Mouse (Mus musculus) right cerebral cortex, adult 18-20 months (tissue): Measurements from ENCODE around the gene Tyrobp.

Experiments used
- DNase-seq: peaks from one replicate; pipeline ENCODE4 v3.0.0; 2022; ENCODE audit warnings: mixed read lengths

The Tyrobp gene

DNA sequence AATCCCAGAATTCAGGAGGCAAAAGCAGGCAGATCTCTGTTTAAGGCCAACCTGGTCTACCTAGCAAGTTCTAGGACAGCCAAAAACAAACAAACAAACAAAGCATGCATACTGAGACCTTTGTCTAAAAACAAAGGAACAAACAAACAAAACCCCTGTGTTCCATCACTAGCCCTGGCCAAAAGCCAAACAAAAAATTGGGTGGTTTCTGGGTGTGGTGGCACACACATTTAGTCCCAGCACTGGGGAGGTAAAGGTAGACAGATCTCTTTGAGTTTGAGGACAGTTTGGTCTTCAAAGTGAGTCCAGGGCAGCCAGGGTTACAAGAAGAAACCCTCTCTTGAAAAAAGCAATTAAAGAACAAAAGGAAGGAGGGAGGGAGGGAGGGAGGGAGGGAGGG is 15.8 kb downstream of the Tyrobp start:
- no peak for DNase-seq

GRCm38 (mm10) chr7:30430191-30430590 is 16.6 kb downstream of the Tyrobp start:
- no peak for DNase-seq

DNA sequence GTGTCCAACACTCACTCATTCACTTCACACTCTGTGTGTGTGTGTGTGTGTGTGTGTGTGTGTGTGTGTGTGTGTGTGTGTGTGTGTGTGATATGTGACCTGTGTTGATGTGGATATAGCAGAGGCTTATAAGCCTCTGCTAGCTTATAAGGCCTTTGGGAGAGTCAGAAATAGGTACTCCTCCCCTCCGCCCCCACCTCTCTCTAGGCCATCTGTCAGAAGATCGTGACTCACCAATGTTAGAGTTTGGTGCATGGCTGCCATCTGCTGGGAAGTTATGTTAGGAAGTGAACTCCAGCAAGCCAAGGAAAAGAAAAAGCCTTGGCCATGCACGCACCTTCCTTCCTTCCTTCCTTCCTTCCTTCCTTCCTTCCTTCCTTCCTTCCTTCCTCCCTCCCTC is 18.2 kb downstream of the Tyrobp start:
- DNase-seq, result peak; percentile 93

DNA sequence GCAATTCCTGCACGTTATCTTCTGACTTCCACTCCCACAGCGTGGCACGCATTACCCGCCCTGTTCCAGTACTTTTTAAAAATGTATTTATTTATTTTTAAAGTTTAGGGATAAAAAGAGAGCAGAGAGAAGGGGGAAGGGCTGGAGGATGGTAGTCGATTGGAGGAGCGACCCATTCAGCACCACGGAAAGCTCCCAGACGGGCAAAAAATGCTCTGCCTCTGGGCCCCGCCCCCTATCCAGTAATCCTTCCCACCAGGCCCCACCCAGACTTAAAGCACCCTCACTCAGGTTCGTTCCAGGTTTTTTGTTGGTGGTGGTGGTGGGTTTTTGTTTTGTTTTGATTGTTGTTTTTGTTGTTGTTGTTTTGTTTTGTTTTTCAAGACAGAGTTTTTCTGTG is 20.7 kb downstream of the Tyrobp start:
- DNase-seq, result no peak

DNA sequence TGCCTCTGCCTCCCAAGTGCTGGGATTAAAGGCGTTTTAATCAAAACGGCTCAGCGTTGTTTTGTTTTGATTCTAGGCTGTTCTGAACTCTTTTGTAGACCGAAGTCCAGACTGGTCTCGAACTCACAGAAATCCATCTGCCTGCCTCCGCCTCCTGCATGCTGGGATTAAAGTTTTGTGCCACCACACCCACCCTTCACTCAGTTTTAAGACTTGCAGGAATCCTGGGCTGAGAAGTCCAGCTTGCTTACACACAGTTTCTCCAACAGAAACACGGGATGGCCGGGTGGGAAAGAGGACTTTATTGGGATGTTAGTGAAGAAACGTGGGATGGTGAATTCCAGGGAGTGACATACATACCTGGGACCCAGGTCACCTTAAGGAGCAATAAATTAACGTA is 21.1 kb downstream of the Tyrobp start:
- DNase-seq, result no peak

GRCm38 (mm10) chr7:30435156-30435555 is 21.6 kb downstream of the Tyrobp start:
- DNase-seq, result no peak

DNA sequence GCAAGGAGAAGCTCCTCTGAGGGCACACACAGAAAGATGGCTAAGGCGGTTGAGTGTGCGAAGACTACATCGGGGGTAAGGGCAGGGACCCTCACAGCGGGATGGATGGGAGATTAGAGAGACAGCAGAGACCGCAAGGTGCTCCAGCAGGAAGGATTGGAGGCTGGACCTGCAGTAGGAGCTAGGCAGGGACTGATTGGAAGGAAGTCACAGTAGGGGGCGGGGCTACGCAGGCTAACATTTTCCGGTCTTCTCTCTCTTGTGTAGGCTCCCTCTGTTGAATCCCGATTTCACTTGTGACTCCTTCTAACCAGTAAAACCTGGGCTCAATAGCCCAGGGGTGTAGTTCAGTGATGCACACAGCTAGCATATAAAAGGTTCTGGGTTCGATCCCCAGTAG is 23.3 kb downstream of the Tyrobp start:
- no peak for DNase-seq

DNA sequence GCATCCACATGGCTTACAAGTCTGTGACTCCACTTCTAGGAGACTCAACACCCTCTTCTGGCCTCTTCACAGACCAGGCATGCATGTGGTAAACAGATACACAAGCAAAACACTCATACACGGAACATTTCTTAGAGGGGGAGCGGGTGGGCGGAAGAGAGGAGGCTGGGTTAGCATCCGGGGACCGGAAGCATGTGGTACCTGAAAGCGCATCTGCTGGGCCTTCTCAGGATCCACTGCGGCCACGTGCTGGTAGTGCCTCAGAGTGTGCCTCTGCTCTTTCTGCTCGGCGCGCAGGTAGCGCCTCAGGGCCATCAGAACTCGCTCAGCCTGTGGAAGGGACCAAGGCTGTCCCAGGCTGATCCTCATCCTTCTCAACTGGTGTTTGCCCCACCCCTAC is 26.2 kb downstream of the Tyrobp start:
- DNase-seq, result no peak

DNA sequence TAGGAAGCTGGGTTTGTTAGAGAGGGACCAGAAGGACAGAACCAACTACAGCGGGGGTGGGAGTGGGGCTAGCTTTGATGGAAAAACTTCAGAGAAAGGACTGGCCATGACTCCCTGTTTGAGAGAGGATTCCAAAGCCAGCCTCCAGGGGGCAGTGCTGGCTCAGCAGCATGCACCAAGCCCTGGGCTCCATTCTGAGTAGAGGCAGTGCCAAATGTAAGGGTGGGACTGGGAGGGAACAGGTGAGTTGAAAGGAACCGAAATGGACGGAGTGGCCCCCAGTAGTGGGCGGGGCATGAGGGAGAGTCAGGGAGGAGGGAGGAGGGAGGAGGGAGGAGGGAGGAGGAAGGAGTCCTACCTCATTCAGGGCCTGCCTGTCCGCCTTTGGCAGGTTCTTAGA is 27.1 kb downstream of the Tyrobp start:
- DNase-seq, result peak; percentile 55

DNA sequence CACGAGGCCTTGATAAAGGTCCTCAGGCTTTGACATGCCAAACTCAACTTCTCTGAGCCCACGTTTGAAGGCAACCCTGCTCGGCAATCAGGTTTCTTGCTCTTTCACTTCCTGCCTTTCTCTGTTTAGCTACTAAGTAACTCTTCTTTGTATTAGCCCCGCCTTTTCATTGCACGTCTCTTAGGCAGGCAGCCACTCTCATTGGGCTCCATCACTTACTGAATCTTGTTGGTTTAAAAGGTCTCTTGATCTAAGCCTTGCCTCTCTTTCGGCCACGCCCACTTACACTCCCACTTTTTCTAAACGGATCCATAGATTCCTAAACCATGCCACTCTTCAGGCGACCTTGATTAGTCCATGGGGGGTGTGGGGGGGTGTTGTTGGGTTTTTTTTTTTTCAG is 30.1 kb downstream of the Tyrobp start:
- DNase-seq, result no peak

DNA sequence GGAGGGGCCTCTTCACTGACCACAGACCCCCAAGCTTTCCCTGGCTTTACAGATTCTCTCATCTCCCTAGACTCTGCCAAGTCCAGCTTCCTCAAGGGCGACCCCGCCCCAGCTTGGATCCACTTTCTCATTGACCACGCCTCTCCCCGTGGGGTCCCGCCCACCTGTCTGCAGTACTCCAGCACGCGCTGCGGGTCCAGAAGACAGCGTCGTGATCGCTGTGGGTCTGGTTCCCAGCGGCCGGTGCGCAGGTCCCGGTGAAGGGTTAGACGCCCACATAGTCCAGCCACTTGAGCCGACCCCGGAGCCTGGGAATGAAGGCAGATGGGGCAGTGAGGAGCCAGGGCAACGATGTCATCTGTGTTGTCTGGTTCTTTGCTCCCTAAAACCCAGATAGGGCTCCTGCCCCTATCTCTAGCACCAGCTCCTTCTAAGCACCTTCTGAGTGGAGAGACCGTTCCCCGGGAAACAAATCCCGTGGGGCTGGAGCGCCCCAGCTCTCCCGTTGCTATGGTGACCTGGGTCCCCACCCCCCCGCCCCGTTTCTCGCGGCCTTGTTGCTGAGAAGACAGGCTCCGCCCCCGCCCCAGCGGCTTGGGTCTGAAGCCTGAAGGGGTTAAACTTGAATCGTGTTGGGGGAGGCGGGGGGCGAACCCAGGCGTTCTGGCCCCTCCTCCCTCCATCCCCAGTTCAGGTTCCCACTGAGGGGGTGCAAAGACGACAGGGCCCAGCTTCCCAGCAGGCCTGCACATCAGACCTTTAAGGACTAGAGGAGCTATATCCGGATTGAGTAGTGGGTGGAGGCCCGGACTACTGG is 30.8 kb downstream of the Tyrobp start:
- DNase-seq, result peak; percentile 83

GRCm38 (mm10) chr7:30444971-30445751 is 31.6 kb downstream of the Tyrobp start, which contains the start of gene Aplp1:
TSS of gene Aplp1 (minus strand) at chr7:30445535.
- peak; percentile 90 for DNase-seq

GRCm38 (mm10) chr7:30450241-30450640 is 36.7 kb downstream of the Tyrobp start:
- DNase-seq, result no peak

- no peak for DNase-seq
Measured at GRCm38 (mm10) chr7:30453327-30453726, 39.8 kb downstream of the Tyrobp start.

DNA sequence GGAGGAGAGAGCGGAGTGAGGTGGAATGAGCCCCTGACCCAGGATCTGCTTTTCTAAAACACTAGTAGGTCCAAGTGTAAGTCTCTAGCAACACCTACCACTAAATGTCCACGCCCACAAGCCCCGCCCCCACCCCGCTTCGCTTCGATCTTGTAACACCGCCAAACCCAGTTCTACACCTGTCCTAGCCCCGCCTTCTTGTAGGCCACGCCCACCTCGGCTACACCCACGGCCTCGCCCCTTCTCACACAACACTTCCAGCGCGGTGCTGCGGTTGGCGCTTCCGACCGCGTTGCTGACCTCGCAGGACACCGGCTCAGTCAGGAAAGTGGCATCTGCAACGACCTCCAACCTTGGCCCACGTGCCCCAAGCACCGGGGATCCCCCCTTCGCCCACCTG is 40.2 kb downstream of the Tyrobp start:
- no peak for DNase-seq

DNA sequence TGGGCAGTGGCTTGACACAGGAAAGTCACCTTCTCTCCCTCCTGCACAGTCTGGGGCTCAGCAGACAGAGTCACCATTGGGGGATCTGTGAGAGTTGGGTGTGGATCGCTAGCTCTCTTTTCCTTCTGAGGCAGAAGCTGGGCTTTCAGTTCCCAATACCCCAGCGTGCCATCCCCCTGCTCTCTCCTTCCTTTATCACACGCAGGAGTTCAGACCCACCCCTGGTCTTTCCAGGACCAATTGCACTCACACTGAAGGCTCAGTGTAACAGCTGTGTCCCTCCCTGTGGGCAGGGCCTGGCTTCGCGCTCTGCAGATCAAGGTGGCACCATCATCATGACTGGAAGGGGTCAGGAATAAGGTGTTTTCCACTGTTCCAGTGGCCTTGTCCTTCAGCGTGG is 40.7 kb downstream of the Tyrobp start:
- DNase-seq, result no peak

- DNase-seq, result no peak
Measured at GRCm38 (mm10) chr7:30456487-30456886, 42.9 kb downstream of the Tyrobp start.

- DNase-seq, result no peak
Measured at GRCm38 (mm10) chr7:30456911-30457628, 43.5 kb downstream of the Tyrobp start.

DNA sequence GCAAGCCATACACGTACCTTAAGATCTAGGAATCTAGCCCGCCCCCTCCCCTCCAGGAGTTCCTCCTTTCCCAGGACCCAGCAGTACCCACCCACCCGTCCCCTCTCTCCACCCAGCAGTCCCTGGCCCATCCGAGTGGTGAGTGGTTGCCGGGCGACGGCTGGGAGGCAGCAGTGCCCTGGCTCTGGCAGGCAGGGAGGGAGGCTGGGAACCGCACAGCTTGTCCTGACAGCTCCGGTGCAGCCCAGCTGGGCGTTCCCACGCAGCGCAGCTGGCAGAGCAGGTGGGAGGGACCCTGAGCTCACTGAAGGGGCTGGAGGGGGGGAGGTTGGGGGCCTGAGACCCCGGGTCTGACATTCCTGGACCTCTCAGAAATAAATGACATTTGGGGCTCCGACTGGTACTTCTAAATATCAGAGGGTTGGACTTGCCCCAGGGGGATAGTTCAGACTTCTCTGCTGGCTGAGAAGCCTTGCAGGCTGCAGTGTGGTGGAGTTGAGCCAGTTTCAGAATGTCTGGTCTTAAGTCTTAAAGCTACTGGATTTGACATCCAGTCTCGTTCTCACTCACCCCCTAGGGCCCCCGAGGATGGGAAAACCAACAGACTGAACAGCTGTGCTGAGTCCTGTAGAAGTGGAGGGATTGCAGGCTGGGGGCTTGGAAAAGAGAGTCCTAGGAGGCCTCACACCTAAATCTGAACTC is 44.2 kb downstream of the Tyrobp start, which contains the start of the genes Kirrel2 and Nphs1:
Gene Kirrel2 (minus strand): TSS at position 62 of the 702 bp plus-strand sequence.
Gene Nphs1 (plus strand): TSS at position 687 of the 702 bp plus-strand sequence.
- DNase-seq, result peak; percentile 79

DNA sequence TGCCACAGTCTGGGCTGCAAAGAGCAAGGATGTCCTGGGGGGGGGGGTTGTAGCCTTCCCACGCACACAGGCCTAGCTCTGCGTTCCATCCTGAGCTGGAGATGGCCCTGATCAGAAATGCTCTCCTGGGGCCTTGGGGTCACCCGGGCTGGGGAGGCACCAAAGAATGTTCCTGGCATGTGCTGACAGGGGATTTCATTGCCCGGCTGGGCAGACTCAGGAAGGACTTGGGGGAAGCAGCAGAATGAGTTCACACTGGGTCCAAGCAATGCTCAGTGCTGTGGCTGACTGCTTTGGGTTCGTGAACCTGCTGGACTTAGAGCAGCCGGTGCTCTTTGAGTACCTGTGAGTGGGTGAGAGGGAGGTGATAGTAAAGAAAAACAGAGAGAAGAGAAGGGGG is 45.9 kb downstream of the Tyrobp start:
- no peak for DNase-seq

GRCm38 (mm10) chr7:30463568-30463967 is 50.0 kb downstream of the Tyrobp start:
- no peak for DNase-seq

DNA sequence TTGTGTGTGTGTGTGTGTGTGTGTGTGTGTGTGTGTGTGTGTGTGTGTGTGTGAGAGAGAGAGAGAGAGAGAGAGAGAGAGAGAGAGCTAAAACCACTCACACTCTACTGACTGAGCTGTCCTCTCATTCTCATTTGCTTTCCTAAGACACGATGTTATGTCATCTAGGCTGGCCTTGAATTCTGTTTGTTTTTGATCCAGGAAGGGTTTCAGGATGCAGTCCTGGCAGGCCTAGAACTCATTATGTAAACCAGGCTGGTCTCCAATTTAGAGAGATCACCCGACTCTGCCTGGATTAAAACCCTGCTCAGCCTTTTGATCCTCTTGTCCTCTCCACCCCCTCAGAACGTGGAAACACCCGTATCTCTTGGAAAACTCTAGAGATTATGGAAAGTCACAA is 50.4 kb downstream of the Tyrobp start:
- DNase-seq, result no peak
